Mouse (Mus musculus): ENCODE measurements around the gene Gm10401. TPM values are rescaled to one million over a fixed set of nuclear protein-coding genes. Genes with fewer than 3 reads are reported as not detected.

The Gm10401 gene
- polyA plus RNA-seq, 1 experiment, result not detected

DNA sequence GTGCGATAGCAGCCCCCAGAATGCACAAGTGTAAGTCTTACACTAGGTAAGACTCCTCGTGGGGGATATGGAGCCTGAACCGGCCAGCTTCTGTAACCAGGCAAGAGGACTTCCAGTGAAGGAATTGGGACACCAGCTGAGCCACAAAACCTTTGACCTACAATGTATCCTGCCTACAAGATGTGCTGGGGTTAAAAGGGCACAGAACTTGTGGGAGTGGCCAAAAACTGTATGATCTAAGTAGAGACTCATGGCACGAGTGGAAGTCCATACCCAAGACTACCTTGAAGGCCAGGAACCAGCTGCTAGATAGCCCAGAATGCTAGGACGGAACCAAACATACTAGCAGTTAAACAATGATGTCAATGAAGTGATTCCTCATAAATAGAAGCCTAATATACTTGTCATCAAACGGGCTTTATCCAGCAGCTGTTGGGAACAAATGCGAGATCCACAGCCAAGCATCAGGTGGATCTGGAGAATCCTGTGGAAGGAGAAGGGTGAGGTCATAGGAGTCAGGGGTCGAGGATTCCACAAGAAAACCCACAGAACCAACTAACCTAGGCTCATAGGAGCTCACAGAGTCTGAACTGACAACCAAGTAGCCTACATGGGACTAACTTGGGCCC, 37.9 kb downstream of the Gm10401 start:
- TF ChIP-seq POLR2A (IDR thresholded peaks at IDR 0.05; ENCODE audit: borderline replicate concordance, control insufficient read depth, low read depth, low read length) (no peak), CTCF (IDR thresholded peaks at IDR 0.05; ENCODE audit: control insufficient read depth, insufficient read depth, low read length) (no peak)
- WGBS, result 69% methylated on average over 8 of the region's 8 CpGs
- H3K4me1 ChIP-seq (ENCODE audit: control insufficient read depth, insufficient read depth, low read length), result peaks cover 6% of the 10 kb centered on the region
- no peak overlapping the region for H3K4me3 ChIP-seq (replicated peaks; ENCODE audit: control insufficient read depth, low read depth, low read length)
- H3K27ac ChIP-seq (ENCODE audit: control insufficient read depth, insufficient read depth, low read depth, low read length, poor library complexity), result no peak overlapping the region

DNA sequence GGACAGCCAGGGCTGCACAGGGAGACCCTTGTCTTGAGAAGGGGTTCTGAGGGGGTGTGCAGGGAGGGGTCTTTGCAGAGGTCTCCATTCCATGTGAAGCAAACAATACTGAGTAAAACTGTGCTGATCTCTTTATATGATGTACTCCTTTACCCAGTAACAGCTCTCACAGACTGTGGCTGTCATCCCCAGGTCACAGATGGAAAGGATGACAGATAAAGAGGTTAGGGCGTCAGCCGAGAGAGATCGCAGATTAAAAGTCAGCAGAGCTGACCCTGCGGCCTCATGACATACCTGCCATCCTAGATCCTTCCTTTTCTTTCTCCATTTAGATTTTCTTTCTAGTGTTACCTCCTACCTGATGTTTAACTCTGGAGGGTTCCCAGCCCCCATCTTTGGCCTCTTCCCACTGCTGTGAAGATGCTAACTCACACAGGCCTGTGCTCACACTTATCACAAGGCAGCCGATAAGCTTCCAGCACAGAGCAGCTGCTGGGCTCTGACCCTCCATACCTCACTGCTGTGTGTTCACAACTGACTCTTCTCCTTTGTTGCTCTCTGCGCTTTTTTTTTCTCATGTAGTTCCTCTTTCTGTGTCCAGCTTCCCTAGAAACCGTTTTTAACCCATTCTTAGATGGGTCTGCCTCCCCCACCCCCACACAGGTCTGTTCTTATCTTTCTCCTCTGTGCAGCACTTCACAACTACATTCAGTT, 39.4 kb downstream of the Gm10401 start:
- Histone ChIP-seq H3K4me3 (replicated peaks; ENCODE audit: control insufficient read depth, low read depth, low read length) (no peak overlapping the region), H3K4me1 (ENCODE audit: control insufficient read depth, insufficient read depth, low read length) (peaks cover 7% of the 10 kb centered on the region), H3K27ac (ENCODE audit: control insufficient read depth, insufficient read depth, low read depth, low read length, poor library complexity) (peak overlapping the region; percentile 31)
- 10% methylated on average over 7 of the region's 7 CpGs for WGBS
- TF ChIP-seq CTCF (IDR thresholded peaks at IDR 0.05; ENCODE audit: control insufficient read depth, insufficient read depth, low read length) (no peak), POLR2A (IDR thresholded peaks at IDR 0.05; ENCODE audit: borderline replicate concordance, control insufficient read depth, low read depth, low read length) (no peak)

DNA sequence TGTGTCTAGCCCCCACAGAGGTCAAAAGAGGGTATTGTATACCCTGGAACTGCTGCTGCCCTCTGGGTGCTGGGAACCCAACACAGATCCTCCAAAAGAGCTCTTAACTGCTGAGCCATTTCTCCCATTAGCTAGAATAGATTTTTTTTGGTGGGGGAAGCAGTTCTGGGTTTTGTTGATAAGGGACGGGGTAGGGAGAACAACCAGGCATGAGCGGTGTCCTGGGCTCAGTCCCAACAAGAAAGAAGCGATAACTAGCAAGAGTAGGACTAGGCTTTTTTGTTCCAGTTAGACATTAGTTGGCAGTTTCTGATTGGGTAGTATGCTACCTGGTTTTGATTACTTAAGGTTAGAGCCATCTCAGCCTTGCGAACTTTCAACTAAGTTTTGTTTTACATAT, 40.9 kb downstream of the Gm10401 start:
- Histone ChIP-seq H3K27ac (ENCODE audit: control insufficient read depth, insufficient read depth, low read depth, low read length, poor library complexity) (no peak overlapping the region), H3K4me1 (ENCODE audit: control insufficient read depth, insufficient read depth, low read length) (peaks cover 7% of the 10 kb centered on the region), H3K4me3 (replicated peaks; ENCODE audit: control insufficient read depth, low read depth, low read length) (no peak overlapping the region)
- WGBS, result 62% methylated on average over 4 of the region's 4 CpGs
- TF ChIP-seq CTCF (IDR thresholded peaks at IDR 0.05; ENCODE audit: control insufficient read depth, insufficient read depth, low read length) (no peak), POLR2A (IDR thresholded peaks at IDR 0.05; ENCODE audit: borderline replicate concordance, control insufficient read depth, low read depth, low read length) (no peak)

DNA sequence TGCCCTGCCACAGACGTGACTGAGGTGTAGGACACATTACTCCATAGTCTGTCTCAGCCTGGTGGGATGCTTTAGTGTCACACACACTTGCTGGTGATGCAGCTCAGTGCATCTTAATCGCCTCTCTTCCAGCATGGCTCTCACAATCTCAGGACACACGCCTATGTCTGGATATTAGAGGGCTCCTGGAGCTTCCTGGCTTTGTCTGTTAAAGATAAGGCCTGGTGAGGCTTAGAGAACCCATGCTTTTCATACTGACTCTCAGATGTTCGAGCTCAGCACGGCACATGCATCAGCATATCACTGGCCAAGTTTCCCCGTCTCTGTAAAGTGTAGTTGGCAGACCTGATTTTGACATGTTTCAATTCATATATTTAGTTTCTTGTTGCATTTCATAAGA, 42.7 kb downstream of the Gm10401 start:
- H3K27ac ChIP-seq (ENCODE audit: control insufficient read depth, insufficient read depth, low read depth, low read length, poor library complexity), result no peak overlapping the region
- TF ChIP-seq CTCF (IDR thresholded peaks at IDR 0.05; ENCODE audit: control insufficient read depth, insufficient read depth, low read length), result no peak
- H3K4me3 ChIP-seq (replicated peaks; ENCODE audit: control insufficient read depth, low read depth, low read length), result no peak overlapping the region
- H3K4me1 ChIP-seq (ENCODE audit: control insufficient read depth, insufficient read depth, low read length), result peaks cover 7% of the 10 kb centered on the region
- 44% methylated on average over 6 of the region's 6 CpGs for WGBS

DNA sequence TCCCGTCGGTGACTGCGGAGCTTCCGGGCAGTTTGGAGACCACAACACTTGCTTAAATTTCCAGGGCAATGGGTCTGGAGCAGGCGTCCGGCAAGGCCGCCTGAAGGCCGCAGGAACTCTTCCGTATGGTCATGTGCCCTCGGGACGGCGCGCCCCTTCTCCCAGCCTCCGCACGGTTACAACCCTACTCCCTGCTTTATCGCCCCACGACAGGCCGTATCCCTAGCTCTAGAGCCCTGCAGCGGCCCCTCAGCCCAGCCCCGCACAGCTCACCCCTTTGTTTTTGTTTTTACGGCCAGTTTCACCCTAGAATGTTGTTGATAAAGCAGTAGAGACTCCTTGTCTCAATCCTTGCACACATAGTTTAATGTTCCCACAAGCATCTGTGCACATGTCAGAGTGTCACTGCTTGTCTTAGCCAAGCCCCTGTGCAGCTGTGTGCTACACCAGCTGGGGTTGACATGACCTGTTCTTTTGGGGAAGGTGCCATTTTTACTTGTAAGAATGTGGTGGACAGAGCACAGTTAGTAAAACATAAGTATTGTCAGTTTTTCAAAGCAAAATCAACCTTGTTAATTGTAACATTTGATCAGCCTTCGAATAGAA, 44.2 kb downstream of the Gm10401 start:
- H3K4me1 ChIP-seq (ENCODE audit: control insufficient read depth, insufficient read depth, low read length), result peaks cover 4% of the 10 kb centered on the region
- no peak overlapping the region for H3K27ac ChIP-seq (ENCODE audit: control insufficient read depth, insufficient read depth, low read depth, low read length, poor library complexity)
- whole genome bisulfite sequencing, result 92% methylated on average over 22 of the region's 22 CpGs
- no peak overlapping the region for H3K4me3 ChIP-seq (replicated peaks; ENCODE audit: control insufficient read depth, low read depth, low read length)
- TF ChIP-seq POLR2A (IDR thresholded peaks at IDR 0.05; ENCODE audit: borderline replicate concordance, control insufficient read depth, low read depth, low read length) (no peak), CTCF (IDR thresholded peaks at IDR 0.05; ENCODE audit: control insufficient read depth, insufficient read depth, low read length) (no peak)

DNA sequence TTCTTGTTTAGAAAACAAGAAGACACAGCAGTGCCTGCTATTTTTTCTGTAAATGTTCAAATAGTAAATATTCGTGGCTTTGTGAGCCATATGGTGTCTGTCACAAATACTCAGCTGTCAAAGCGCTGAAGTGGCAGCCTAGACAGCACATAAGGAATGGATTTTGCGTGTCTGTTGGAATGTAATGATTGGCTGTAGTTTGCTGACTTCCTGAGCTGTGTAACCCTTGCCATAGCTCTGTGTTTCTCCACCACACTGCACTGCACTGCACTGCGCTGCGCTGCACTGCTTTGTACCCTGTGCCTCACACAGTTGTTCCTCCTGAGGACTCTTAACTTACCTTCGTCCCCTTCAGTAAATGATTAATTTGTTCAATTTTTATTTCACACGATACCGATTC, 45.5 kb downstream of the Gm10401 start:
- Histone ChIP-seq H3K4me3 (replicated peaks; ENCODE audit: control insufficient read depth, low read depth, low read length) (no peak overlapping the region), H3K4me1 (ENCODE audit: control insufficient read depth, insufficient read depth, low read length) (peaks cover 3% of the 10 kb centered on the region), H3K27ac (ENCODE audit: control insufficient read depth, insufficient read depth, low read depth, low read length, poor library complexity) (no peak overlapping the region)
- no peak for TF ChIP-seq POLR2A (IDR thresholded peaks at IDR 0.05; ENCODE audit: borderline replicate concordance, control insufficient read depth, low read depth, low read length)
- no peak for TF ChIP-seq CTCF (IDR thresholded peaks at IDR 0.05; ENCODE audit: control insufficient read depth, insufficient read depth, low read length)
- WGBS, result 71% methylated on average over 8 of the region's 8 CpGs

DNA sequence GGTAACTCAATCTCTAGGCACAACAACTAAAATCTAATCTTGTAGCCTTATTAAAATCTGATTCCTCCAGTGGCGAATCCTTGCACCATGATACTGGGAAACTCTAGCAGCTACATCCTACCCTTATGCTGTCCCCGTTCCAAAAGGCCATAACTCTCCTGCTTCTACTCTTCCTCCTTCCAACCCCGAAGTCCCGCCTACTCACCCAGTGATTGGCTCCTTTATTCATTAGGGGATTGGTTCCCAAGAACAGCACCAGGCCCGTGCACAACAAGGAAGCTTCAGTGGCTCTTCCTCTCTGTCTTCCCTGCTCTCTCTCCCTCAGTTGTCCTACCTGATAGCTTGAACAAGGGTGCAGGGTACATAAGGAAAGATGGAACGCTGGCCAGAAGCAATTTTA, 47.3 kb downstream of the Gm10401 start:
- Histone ChIP-seq H3K4me3 (replicated peaks; ENCODE audit: control insufficient read depth, low read depth, low read length) (no peak overlapping the region), H3K27ac (ENCODE audit: control insufficient read depth, insufficient read depth, low read depth, low read length, poor library complexity) (no peak overlapping the region), H3K4me1 (ENCODE audit: control insufficient read depth, insufficient read depth, low read length) (peaks cover 3% of the 10 kb centered on the region)
- TF ChIP-seq CTCF (IDR thresholded peaks at IDR 0.05; ENCODE audit: control insufficient read depth, insufficient read depth, low read length) (no peak), POLR2A (IDR thresholded peaks at IDR 0.05; ENCODE audit: borderline replicate concordance, control insufficient read depth, low read depth, low read length) (no peak)
- WGBS, result 77% methylated on average over 6 of the region's 6 CpGs

DNA sequence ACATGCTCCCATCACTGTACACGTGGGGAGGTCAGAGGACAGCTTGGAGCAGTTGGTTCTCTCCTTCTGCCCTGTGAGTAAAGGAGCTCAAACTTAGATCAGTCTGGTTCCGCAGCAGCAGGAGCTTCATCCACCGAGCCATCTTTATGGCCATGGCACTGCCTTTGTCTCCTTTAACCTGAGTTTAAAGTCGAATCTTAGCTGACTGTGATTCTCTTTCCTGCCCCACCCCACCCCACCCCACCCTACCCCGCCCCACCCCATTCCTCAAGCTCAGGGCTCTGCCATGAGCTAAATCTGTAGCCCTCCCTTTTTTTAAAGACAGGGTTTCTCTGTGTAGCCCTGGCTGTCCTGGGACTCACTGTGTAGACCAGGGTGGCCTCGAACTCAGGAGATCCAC, 48.4 kb downstream of the Gm10401 start:
- Histone ChIP-seq H3K4me3 (replicated peaks; ENCODE audit: control insufficient read depth, low read depth, low read length) (no peak overlapping the region), H3K4me1 (ENCODE audit: control insufficient read depth, insufficient read depth, low read length) (no peaks in the 10 kb centered on the region; the same call in 1 of the 2 replicates), H3K27ac (ENCODE audit: control insufficient read depth, insufficient read depth, low read depth, low read length, poor library complexity) (no peak overlapping the region)
- TF ChIP-seq CTCF (IDR thresholded peaks at IDR 0.05; ENCODE audit: control insufficient read depth, insufficient read depth, low read length) (no peak), POLR2A (IDR thresholded peaks at IDR 0.05; ENCODE audit: borderline replicate concordance, control insufficient read depth, low read depth, low read length) (no peak)
- 73% methylated on average over 6 of the region's 6 CpGs for WGBS

Other genes starting within 250 kb of the Gm10401 start
- gene 4930519G04Rik, start 244.6 kb downstream of the Gm10401 start, polyA plus RNA-seq (2011; ENCODE audit: insufficient read depth, insufficient read length, low replicate concordance, missing spikeins), result not detected in 2 replicates
- not detected in 2 replicates for gene Gm9936, start 239.6 kb downstream of the Gm10401 start, polyA plus RNA-seq (2011; ENCODE audit: insufficient read depth, insufficient read length, low replicate concordance, missing spikeins)
- gene Oasl2, start 201.4 kb downstream of the Gm10401 start, polyA plus RNA-seq (2011; ENCODE audit: insufficient read depth, insufficient read length, low replicate concordance, missing spikeins), result 37.0 and 44.3 TPM in 2 replicates
- gene Oasl1, start 175.1 kb downstream of the Gm10401 start, polyA plus RNA-seq (2011; ENCODE audit: insufficient read depth, insufficient read length, low replicate concordance, missing spikeins), result 8.7 and 13.5 TPM in 2 replicates
- 9.7 and 15.9 TPM in 2 replicates for gene 2210016L21Rik, start 156.1 kb downstream of the Gm10401 start, polyA plus RNA-seq (2011; ENCODE audit: insufficient read depth, insufficient read length, low replicate concordance, missing spikeins)
- not detected in 2 replicates for gene Hnf1a, start 127.2 kb downstream of the Gm10401 start, polyA plus RNA-seq (2011; ENCODE audit: insufficient read depth, insufficient read length, low replicate concordance, missing spikeins)
- gene Sppl3, start 87.2 kb downstream of the Gm10401 start, polyA plus RNA-seq (2011; ENCODE audit: insufficient read depth, insufficient read length, low replicate concordance, missing spikeins), result 33.9 and 44.8 TPM in 2 replicates
- 12.0 and 23.7 TPM in 2 replicates for gene Acads, start 21.1 kb upstream of the Gm10401 start, polyA plus RNA-seq (2011; ENCODE audit: insufficient read depth, insufficient read length, low replicate concordance, missing spikeins)
- 3.7 and 7.8 TPM in 2 replicates for gene Unc119b, start 36.7 kb upstream of the Gm10401 start, polyA plus RNA-seq (2011; ENCODE audit: insufficient read depth, insufficient read length, low replicate concordance, missing spikeins)
- 25.2 and 56.9 TPM in 2 replicates for gene Mlec, start 59.9 kb upstream of the Gm10401 start, polyA plus RNA-seq (2011; ENCODE audit: insufficient read depth, insufficient read length, low replicate concordance, missing spikeins)
- gene Cabp1, start 96.1 kb upstream of the Gm10401 start, polyA plus RNA-seq (2011; ENCODE audit: insufficient read depth, insufficient read length, low replicate concordance, missing spikeins), result not detected in 2 replicates
- gene Pop5, start 137.5 kb upstream of the Gm10401 start, polyA plus RNA-seq (2011; ENCODE audit: insufficient read depth, insufficient read length, low replicate concordance, missing spikeins), result 67.1 and 96.1 TPM in 2 replicates
- gene Rnf10, start 174.6 kb upstream of the Gm10401 start, polyA plus RNA-seq (2011; ENCODE audit: insufficient read depth, insufficient read length, low replicate concordance, missing spikeins), result 165 and 203 TPM in 2 replicates
- 24.4 and 32.9 TPM in 2 replicates for gene Coq5, start 181.4 kb upstream of the Gm10401 start, polyA plus RNA-seq (2011; ENCODE audit: insufficient read depth, insufficient read length, low replicate concordance, missing spikeins)
- gene Dynll1, start 202.7 kb upstream of the Gm10401 start, polyA plus RNA-seq (2011; ENCODE audit: insufficient read depth, insufficient read length, low replicate concordance, missing spikeins), result 139 and 177 TPM in 2 replicates
- gene Srsf9, start 228.9 kb upstream of the Gm10401 start, polyA plus RNA-seq (2011; ENCODE audit: insufficient read depth, insufficient read length, low replicate concordance, missing spikeins), result 61.2 and 61.4 TPM in 2 replicates
- 7.3 and 7.8 TPM in 2 replicates for gene Gatc, start 242.9 kb upstream of the Gm10401 start, polyA plus RNA-seq (2011; ENCODE audit: insufficient read depth, insufficient read length, low replicate concordance, missing spikeins)
- 13.2 and 18.3 TPM in 2 replicates for gene Triap1, start 242.9 kb upstream of the Gm10401 start, polyA plus RNA-seq (2011; ENCODE audit: insufficient read depth, insufficient read length, low replicate concordance, missing spikeins)

Measured in bone marrow, adult 2 months (tissue).